In genomic region chr1:165556711-165557110, GRCm38 (mm10) we compare ENCODE assay signal across 13 mouse cellular contexts.
DNase-seq lines count a peak whose midpoint lies in the region; ATAC-seq lines count a peak whose summit lies in the region.
"Had no signal": no experiment of that assay in that cellular context is flagged by ENCODE, and none has a peak within 500 bp of the region (broad histone marks: within the 10 kb centered on the region; RNA-seq: fewer than 3 reads in every experiment).

No protein-coding gene starts in this region.

- H3K9me3 ChIP-seq in embryonic facial prominence, embryonic 14.5 days (ENCODE audit: control insufficient read depth, low read length) = no peaks in the 10 kb centered on the region
- H3K9me3 ChIP-seq in embryonic facial prominence, embryonic 10.5 days = peaks cover 7% of the 10 kb centered on the region

- no peaks in the 10 kb centered on the region for H3K27me3 ChIP-seq in embryonic facial prominence, embryonic 14.5 days (replicated peaks; ENCODE audit: control insufficient read depth, insufficient read depth, low read length)
- H3K27me3 ChIP-seq in embryonic facial prominence, embryonic 10.5 days (replicated peaks; ENCODE audit: low read depth, poor library complexity, severe bottlenecking) = no peaks in the 10 kb centered on the region
- H3K27me3 ChIP-seq: neural tube, embryonic 13.5 days had no signal

- no peak overlapping the region for H3K9ac ChIP-seq in embryonic facial prominence, embryonic 14.5 days (ENCODE audit: low read depth, low read length)
- H3K9ac ChIP-seq: neural tube, embryonic 13.5 days had no signal

- DNase-seq in embryonic facial prominence, embryonic 14.5 days (ENCODE audit: low spot score) = peak; percentile 25
- DNase-seq in embryonic facial prominence, embryonic 10.5 days (ENCODE audit: low spot score) = no peak
- peak; percentile 7 to 33 for DNase-seq in layer of hippocampus, postnatal 14 days (ENCODE audit: low spot score in 2 of 2)
- DNase-seq in layer of hippocampus, postnatal 10 days (ENCODE audit: low spot score in 2 of 2) = no peak
- peak; percentile 64 for DNase-seq in 3T3-L1 (ENCODE audit: low read depth, low spot score)
- peak; percentile 62 to 79 for DNase-seq in left cerebral cortex, postnatal 14 days (ENCODE audit: low spot score in 2 of 2)
- no peak for DNase-seq in neural tube, embryonic 10.5 days (ENCODE audit: extremely low spot score, low spot score)
- no peak for DNase-seq in ovary, postnatal 14 days (ENCODE audit: low spot score)
- DNase-seq: kidney, postnatal 25 days; liver; thymus, postnatal 36 days had no signal

- no peaks in the 10 kb centered on the region for H3K4me1 ChIP-seq in embryonic facial prominence, embryonic 14.5 days (ENCODE audit: control insufficient read depth, insufficient read depth, low read length)
- no peaks in the 10 kb centered on the region for H3K4me1 ChIP-seq in embryonic facial prominence, embryonic 10.5 days
- H3K4me1 ChIP-seq: neural tube, embryonic 13.5 days had no signal

- H3K4me3 ChIP-seq in embryonic facial prominence, embryonic 14.5 days (ENCODE audit: low read depth, low read length) = no peak overlapping the region
- H3K4me3 ChIP-seq in embryonic facial prominence, embryonic 10.5 days = no peak overlapping the region
- H3K4me3 ChIP-seq: neural tube, embryonic 13.5 days had no signal

- intact Hi-C loops in left cerebral cortex, postnatal 14 days (cut with DNase I) = no loop called here

- ATAC-seq in embryonic facial prominence, embryonic 14.5 days (ENCODE audit: low read depth) = no peak
- ATAC-seq: midbrain, embryonic 16.5 days had no signal

- H3K36me3 ChIP-seq in embryonic facial prominence, embryonic 14.5 days (ENCODE audit: control insufficient read depth, insufficient read depth, low read length) = no peaks in the 10 kb centered on the region
- no peaks in the 10 kb centered on the region for H3K36me3 ChIP-seq in embryonic facial prominence, embryonic 10.5 days (replicated peaks)
- H3K36me3 ChIP-seq: neural tube, embryonic 13.5 days had no signal

- H3K27ac ChIP-seq in embryonic facial prominence, embryonic 14.5 days (replicated peaks; ENCODE audit: low read depth, low read length) = no peak overlapping the region
- H3K27ac ChIP-seq in embryonic facial prominence, embryonic 10.5 days (replicated peaks) = no peak overlapping the region
- H3K27ac ChIP-seq: neural tube, embryonic 13.5 days had no signal

- WGBS in embryonic facial prominence, embryonic 14.5 days = 37% methylated on average over 2 of the region's 2 CpGs
- 72% methylated on average over 2 of the region's 2 CpGs for WGBS in embryonic facial prominence, embryonic 10.5 days

- H3K4me2 ChIP-seq in embryonic facial prominence, embryonic 14.5 days (ENCODE audit: low read depth, low read length) = no peak overlapping the region
- H3K4me2 ChIP-seq: neural tube, embryonic 13.5 days had no signal

Comparison
In these comparisons a context has a peak if more than half of its experiments do, and no peak if none do; other contexts are left out.
1. DNase-seq: peak in embryonic facial prominence, embryonic 14.5 days (single experiment), layer of hippocampus, postnatal 14 days (2 of 2), 3T3-L1 (single experiment) and left cerebral cortex, postnatal 14 days (2 of 2); none in embryonic facial prominence, embryonic 10.5 days (single experiment), layer of hippocampus, postnatal 10 days (0 of 2), neural tube, embryonic 10.5 days (single experiment) and ovary, postnatal 14 days (single experiment).